Mouse (Mus musculus): ENCODE data around the gene Gm4027. TPM values are rescaled to one million over a fixed set of nuclear protein-coding genes. Genes with fewer than 3 reads are reported as not detected.
"Not testable (repeated sequence)": the region's sequence is repeated elsewhere in the genome, so short reads cannot be mapped to it uniquely, and the experiment has no call there.

Gm4027 gene
- polyA plus RNA-seq (2015; fragmentation: Nextera tagmentation; extraction: Ambion mirVana) = not detected in 2 replicates

DNA sequence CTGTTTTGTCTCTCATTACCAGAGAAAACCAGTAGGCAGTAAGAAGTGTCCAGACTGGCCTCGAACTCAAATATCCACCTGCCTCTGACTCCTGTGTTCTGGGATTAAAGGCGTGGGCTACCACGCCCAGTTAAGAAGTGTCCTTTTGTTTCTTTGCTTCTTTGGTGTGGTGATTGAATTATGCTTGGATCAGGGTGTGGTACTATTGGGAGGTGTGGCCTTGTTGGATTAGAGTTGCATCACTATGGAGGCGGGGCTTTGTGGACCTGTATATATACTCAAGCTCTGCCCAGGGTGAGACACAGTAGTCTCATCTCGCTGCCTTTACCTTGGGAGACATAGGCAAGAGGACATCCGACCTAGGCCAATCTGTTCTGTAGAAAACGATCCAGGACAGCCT lies at the start of gene Gm4027:
Gm4027 (plus strand) TSS at position 301 of the 400 bp plus-strand sequence.
- not testable (repeated sequence) for H3K9me3 ChIP-seq; H3K4me3 ChIP-seq; H3K4me2 ChIP-seq (replicated peaks); ATAC-seq (replicated peaks); H3K36me3 ChIP-seq; H3K9ac ChIP-seq (replicated peaks); H3K27ac ChIP-seq (replicated peaks); H3K4me1 ChIP-seq; H3K27me3 ChIP-seq
- WGBS = 87% methylated on average over 5 of the region's 7 CpGs

DNA sequence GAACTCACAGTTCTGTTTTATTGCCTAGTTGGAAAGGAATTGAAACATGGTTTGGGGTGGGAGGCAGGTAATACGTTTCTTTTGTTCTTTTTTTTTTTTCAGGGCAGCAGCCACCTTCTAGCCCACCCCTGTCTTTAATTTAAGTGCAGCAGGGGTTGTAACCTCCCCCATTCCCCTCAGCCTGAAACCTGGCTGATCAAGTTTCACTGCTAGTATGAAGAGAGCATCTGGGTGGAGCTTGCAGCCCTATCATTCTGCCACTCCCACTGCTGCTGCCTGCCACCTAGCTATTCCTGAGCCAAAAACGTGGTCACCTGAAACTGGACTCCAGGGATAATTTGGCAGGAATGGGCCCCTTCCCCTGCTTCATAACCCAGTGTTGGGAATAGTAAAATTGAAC lies 17.3 kb upstream of the Gm4027 start:
- not testable (repeated sequence) for H3K27ac ChIP-seq (replicated peaks); H3K36me3 ChIP-seq; H3K9me3 ChIP-seq; H3K9ac ChIP-seq (replicated peaks); H3K27me3 ChIP-seq; H3K4me2 ChIP-seq (replicated peaks); H3K4me1 ChIP-seq; H3K4me3 ChIP-seq; ATAC-seq (replicated peaks)
- 8% methylated on average over 2 of the region's 2 CpGs for WGBS

DNA sequence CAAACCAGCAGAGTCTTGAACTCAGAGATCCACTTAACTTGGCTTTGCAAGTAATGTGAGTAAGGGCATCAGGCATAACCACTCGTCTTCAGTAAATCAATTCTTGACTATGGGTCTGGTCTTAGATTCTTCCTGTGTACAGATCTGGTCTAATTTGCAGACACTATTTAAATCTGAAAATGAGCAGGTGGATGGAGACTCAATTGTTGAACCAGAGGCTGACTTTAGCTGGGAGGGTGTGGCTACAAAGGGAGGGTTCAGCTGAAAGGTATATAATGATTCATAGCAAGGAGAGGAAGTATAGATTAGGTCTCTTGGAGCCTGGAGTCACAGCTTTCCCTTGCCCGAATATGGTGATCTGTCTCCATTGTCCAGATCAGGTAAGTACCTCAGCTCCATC lies 16.3 kb upstream of the Gm4027 start, which contains the start of gene Oog1:
Oog1 (plus strand) TSS at position 301 of the 400 bp plus-strand sequence.
- not testable (repeated sequence) for H3K4me1 ChIP-seq; H3K36me3 ChIP-seq; ATAC-seq (replicated peaks); H3K9me3 ChIP-seq; H3K9ac ChIP-seq (replicated peaks); H3K27me3 ChIP-seq; H3K27ac ChIP-seq (replicated peaks); H3K4me2 ChIP-seq (replicated peaks); H3K4me3 ChIP-seq
- 84% methylated on average over 1 of the region's 2 CpGs for WGBS

DNA sequence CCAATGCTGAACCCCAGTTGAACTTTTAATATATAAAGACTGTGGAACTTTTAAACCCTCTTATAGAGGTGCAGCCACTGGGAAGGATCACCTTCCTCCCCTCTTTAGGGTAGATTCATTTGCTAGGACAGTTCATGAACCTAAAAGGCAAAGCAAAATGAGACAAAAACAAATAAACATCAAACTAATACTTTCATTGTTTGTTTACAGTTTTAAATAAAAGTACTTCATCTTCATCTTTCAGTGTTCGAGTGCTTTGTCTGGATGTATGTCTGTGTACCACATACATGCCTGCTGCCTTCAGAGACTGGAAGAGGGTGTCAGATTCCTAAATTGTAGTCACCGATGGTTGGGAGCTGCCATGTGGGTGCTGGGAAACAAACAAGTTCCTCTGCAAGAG lies 25.9 kb downstream of the Gm4027 start, which contains the start of gene Gm16381:
Gm16381 (minus strand) TSS at position 101 of the 400 bp plus-strand sequence.
- not testable (repeated sequence) for H3K9ac ChIP-seq (replicated peaks); H3K27ac ChIP-seq (replicated peaks); H3K27me3 ChIP-seq; H3K36me3 ChIP-seq; H3K4me2 ChIP-seq (replicated peaks); ATAC-seq (replicated peaks); H3K4me1 ChIP-seq; H3K4me3 ChIP-seq; H3K9me3 ChIP-seq
- 88% methylated on average over 2 of the region's 2 CpGs for WGBS

DNA sequence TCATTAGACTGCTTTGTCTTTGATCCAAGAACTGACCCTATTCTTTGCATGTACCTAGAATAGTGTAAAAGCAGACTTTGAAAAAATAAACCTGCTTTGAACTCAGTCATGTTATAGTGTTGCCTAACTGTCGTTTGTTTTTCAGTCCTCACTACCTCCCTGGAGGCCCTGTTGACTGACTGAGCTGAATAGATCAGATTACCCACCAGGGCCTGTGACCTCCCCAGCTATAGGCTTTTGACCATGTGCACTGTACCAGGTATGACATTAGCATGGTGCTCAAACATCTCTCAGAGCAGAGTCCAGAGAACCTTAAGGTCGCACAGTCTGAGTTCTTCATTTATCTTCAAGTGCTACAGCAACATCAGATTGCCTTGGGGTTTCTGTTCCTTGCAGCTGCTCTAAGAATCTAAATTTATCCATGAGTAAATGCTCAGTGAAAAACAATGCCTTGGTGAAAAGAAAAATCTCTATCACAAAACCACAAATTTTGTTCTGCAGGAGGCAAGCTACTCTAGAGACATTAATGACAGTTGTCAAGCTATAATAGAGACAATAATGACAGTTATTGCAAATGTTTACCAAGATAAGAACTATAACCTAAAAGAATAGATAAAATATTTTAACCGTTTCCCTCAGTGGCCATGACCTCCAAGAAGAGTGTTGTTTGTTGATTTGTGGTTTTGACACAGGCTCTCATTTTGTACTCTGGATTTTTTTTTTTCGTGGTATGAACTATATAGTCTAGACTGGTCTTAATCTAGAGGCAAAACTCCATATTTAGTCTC lies 34.4 kb downstream of the Gm4027 start:
- WGBS = 76% methylated on average over 2 of the region's 4 CpGs

More for the DNA sequence above, 34.4 kb downstream of the Gm4027 start:
- H3K9me3 ChIP-seq; H3K27me3 ChIP-seq; H3K36me3 ChIP-seq; H3K27ac ChIP-seq (replicated peaks); H3K4me3 ChIP-seq; H3K4me2 ChIP-seq (replicated peaks); ATAC-seq (replicated peaks); H3K4me1 ChIP-seq; H3K9ac ChIP-seq (replicated peaks): not testable (repeated sequence)

Other genes with a start within 250 kb of the Gm4027 start
- 60.8 and 68.3 TPM in 2 replicates for gene Sptlc2, start 230.5 kb upstream of the Gm4027 start, polyA plus RNA-seq (2015; fragmentation: Nextera tagmentation; extraction: Ambion mirVana)
- gene Slirp, start 175.0 kb upstream of the Gm4027 start, polyA plus RNA-seq (2015; fragmentation: Nextera tagmentation; extraction: Ambion mirVana) = 249 and 275 TPM in 2 replicates
- gene Alkbh1, start 174.9 kb upstream of the Gm4027 start, polyA plus RNA-seq (2015; fragmentation: Nextera tagmentation; extraction: Ambion mirVana) = 51.3 and 52.1 TPM in 2 replicates
- gene Snw1, start 146.6 kb upstream of the Gm4027 start, polyA plus RNA-seq (2015; fragmentation: Nextera tagmentation; extraction: Ambion mirVana) = 127 and 128 TPM in 2 replicates
- not detected in 2 replicates for gene Gm5788, start 124.1 kb upstream of the Gm4027 start, polyA plus RNA-seq (2015; fragmentation: Nextera tagmentation; extraction: Ambion mirVana)
- not detected in 2 replicates for gene Gm8300, start 104.6 kb upstream of the Gm4027 start, polyA plus RNA-seq (2015; fragmentation: Nextera tagmentation; extraction: Ambion mirVana)
- gene Oog1, start 16.2 kb upstream of the Gm4027 start, polyA plus RNA-seq (2015; fragmentation: Nextera tagmentation; extraction: Ambion mirVana) = not detected in 2 replicates
- not detected in 2 replicates for gene Gm16381, start 25.8 kb downstream of the Gm4027 start, polyA plus RNA-seq (2015; fragmentation: Nextera tagmentation; extraction: Ambion mirVana)
- not detected in 2 replicates for gene Gm21319, start 156.9 kb downstream of the Gm4027 start, polyA plus RNA-seq (2015; fragmentation: Nextera tagmentation; extraction: Ambion mirVana)
- gene Gm21936, start 176.6 kb downstream of the Gm4027 start, polyA plus RNA-seq (2015; fragmentation: Nextera tagmentation; extraction: Ambion mirVana) = not detected in 2 replicates
- not detected in 2 replicates for gene BB287469, start 197.7 kb downstream of the Gm4027 start, polyA plus RNA-seq (2015; fragmentation: Nextera tagmentation; extraction: Ambion mirVana)
- not detected in 2 replicates for gene Gm2001, start 223.5 kb downstream of the Gm4027 start, polyA plus RNA-seq (2015; fragmentation: Nextera tagmentation; extraction: Ambion mirVana)